Mouse (Mus musculus) liver, adult (tissue): ENCODE data around the gene Parp8.

ENCODE experiments used
- GATA4 ChIP-seq: IDR thresholded peaks from 2 replicates; pipeline ENCODE4 v1.6.1; 2014; ENCODE audit warnings: mild to moderate bottlenecking, low read length; ENCODE audit not compliant: insufficient replicate concordance

The Parp8 gene

DNA sequence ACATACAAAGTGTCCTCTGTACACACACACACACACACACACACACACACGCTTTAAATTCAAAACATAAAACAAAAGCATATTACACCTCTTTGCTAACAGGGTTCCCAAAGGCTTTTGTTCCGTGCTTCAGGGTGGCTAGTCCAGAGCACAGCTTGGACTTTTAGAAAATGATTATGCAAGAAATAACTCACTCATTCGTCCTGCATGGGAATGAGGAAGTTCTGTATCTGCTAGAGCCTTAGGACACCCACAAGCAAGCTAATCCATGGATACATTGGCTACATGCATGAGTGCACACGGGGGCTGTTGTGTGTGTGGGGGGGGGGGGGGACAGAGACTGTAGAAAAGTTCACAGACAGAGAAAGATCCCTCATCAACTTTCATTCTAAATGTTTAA lies 75.8 kb downstream of the Parp8 start:
- TF ChIP-seq GATA4, result no peak

DNA sequence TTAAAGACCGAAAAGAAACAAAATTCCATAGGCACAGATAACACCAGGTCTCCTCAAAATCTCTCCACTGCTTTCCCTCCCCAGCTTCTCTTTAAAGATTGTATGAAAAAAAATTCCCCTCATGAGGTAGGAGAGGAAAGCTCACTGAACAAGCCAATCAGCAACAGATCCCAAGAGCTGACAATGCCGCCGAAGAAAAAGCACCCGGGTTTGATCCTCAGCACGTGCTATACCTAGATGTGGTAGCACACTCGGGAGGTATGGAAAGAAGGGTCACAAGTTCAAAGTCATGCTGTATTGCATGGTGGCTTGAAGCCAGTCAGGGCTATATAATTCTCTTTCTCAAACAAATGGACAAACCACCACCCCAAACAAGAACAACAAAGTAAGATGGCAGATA lies 76.3 kb downstream of the Parp8 start:
- TF ChIP-seq GATA4, result no peak

DNA sequence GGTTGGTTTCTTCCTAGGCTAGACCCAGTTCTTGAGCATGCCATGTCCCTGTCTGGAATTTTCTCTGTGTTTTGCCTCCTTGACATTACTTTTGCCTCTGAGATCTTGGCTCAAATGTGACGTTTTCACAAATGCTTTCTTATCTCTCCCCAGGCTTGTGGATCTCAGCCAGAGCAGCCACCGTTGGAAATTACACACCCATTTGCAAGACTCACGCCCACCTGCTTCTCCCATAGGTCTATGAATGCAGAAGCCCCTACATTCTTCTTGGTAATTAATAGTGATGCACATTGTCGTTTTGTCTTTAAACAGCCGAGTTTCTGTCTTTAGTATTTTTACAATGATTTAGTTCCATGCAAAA lies 77.1 kb downstream of the Parp8 start:
- TF ChIP-seq GATA4, result no peak

- TF ChIP-seq GATA4, result no peak
Observed at GRCm38 (mm10) chr13:116947611-116948298, 77.6 kb downstream of the Parp8 start.

GRCm38 (mm10) chr13:116946566-116946965 lies 78.8 kb downstream of the Parp8 start:
- TF ChIP-seq GATA4, result no peak

GRCm38 (mm10) chr13:116941280-116942015 lies 83.9 kb downstream of the Parp8 start:
- no peak for TF ChIP-seq GATA4

DNA sequence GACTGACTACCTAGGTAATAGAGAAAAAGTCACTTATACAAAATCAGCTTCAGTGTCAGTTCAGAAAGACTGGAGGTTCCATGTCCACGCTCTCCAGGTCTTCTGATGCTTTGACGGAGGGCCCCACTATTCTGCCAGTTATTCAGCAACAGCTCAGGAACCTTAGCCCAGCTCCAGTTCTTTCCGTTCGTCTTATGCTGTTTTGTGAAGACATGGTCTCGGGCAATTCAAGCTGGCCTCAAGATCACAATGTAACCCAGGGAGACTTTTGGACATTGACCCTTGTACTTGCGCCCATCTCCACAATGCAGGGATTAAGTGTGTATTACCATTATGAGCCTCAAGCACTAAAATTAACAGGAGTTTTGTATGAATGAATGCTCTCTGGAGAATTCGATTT lies 84.6 kb downstream of the Parp8 start:
- TF ChIP-seq GATA4, result no peak

DNA sequence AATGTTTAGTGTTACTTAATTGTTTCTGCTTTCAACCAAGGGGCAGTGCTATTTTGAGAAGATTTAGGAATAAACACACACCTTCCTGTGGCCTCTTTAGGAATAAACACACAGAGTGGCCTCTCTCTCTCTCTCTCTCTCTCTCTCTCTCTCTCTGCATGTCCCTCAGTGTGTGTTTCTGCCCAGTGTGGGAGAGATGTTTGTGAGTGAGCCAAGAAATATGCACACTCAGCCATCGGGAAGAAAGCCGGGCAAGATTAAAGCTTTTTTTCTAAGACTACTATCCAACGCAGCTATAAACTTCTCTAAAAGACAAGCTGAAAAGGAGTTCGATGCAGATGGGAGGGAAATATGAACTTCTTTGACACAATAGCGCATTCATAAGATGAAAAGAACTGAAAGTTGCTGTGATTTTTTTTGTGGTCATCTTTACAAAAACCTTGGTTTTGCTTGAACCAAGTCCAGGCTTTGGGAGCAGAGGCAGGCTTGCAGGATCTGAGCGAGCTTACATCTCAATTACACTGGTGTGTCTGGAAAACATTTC lies 107.9 kb downstream of the Parp8 start:
- TF ChIP-seq GATA4, result no peak

- no peak for TF ChIP-seq GATA4
Observed at GRCm38 (mm10) chr13:116908284-116908683, 117.1 kb downstream of the Parp8 start.

- no peak for TF ChIP-seq GATA4
Observed at GRCm38 (mm10) chr13:116903394-116903793, 121.9 kb downstream of the Parp8 start.

GRCm38 (mm10) chr13:116898395-116898794 lies 126.9 kb downstream of the Parp8 start:
- no peak for TF ChIP-seq GATA4

DNA sequence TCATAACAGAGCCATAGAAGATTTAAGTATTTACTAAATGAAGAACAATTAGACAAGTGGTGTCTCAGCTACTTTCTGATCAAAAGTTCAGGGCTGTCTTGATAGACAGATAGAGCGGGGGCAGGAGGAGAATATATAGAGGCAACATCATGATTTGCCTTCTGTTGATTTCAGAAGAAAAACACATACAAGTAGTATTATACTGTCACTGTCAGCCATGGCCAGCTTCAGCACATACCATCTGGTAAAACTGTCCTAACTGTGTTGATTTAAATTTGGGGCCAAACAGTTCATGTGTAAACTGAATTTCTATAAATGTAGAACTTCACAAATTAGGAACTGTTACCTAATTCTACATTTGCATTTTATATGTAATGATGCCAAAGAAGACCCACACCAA lies 127.6 kb downstream of the Parp8 start:
- TF ChIP-seq GATA4, result no peak

DNA sequence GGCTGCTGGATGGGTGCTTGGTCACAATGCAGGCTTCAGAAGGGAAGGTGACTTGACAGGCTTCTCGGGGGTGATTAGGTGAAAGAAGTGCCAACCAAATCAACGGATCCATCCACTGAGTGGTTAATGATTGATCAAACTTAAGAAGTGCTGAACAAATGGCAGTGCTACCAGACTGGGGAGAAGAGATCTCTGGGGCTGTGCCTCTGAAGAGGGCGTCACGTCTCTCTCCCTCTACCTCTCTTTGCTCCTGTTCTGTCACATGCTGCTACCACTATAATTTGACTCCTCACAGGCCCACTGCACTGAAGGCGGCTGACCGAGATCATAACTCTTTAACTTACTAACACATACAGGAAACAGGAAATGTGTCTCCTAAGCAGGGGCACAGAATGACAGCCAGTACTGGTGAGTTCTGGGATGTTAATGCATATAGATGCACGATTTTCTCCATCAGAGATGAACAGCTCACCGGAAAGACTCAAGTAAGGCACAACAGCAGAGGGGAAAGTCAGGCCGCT lies 140.9 kb downstream of the Parp8 start:
- no peak for TF ChIP-seq GATA4

- no peak for TF ChIP-seq GATA4
Observed at GRCm38 (mm10) chr13:116882226-116882625, 143.1 kb downstream of the Parp8 start.

DNA sequence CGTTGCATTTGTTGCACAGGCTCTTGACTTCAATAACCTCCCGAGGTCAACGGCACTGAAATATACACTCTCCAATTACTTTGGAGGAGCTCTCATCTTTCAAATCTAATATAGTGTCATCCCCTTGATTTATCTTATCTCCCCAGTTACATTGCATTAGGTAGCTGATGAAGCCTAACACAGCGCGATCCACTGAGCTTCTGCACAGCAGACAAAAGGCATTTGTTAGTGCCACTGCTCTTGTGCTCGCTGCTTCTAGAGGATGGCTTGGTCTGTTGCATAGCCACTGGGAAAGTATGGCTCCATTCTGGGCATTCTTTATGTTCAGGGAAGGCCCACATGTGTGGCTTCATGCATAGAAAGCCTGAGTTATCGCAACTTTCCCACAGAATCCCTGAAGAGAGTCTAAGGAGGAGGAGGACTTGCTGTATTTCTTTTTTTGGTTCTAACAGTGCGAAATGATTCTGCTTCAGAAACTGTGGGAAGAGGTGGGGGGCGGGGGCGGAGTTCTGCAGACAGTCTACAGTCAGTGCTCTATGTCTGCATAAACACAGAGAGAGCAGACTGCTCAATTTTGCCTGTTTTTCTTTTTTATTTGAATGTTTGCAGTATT lies 145.7 kb downstream of the Parp8 start:
- no peak for TF ChIP-seq GATA4

DNA sequence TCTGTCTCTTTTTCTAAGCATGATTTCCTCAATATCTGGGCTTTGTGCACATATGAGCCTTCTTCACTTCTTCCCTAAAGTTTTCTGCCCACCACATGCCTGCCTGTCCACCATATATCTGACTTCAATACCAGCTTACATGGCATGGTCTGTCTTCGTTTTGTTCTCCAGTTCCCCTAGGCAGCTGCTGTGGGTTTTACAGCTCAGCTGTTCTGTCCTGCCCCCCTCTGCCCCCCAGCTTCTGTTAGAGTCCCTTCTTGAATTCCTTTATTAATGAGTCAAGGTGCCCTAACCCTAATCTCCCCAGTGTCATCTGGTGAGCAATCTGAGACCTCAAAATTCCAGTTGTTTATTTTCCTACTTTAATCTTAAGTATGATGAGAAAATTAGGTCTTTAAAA lies 155.1 kb downstream of the Parp8 start:
- no peak for TF ChIP-seq GATA4
